Mouse (Mus musculus) myocyte (in vitro differentiated cells): Measurements from ENCODE around the gene Snip1. TPM values are rescaled to one million over a fixed set of nuclear protein-coding genes. Genes with fewer than 3 reads are reported as not detected.

Experiments used
- H3K27me3 ChIP-seq: one replicate; pipeline ENCODE4 v1.6.1; 2011; ENCODE audit not compliant: control insufficient read depth, insufficient read depth, insufficient read length
- H3K36me3 ChIP-seq: one replicate; pipeline ENCODE4 v1.6.1; 2011; ENCODE audit not compliant: control insufficient read depth, insufficient read depth
- H3K4me2 ChIP-seq: one replicate; pipeline ENCODE4 v1.6.1; 2011; ENCODE audit warnings: low read depth, control low read depth
- H3K4me3 ChIP-seq: one replicate; pipeline ENCODE4 v1.5.1; 2011; ENCODE audit warnings: mild to moderate bottlenecking, control low read depth, moderate library complexity
- H3K79me2 ChIP-seq: one replicate; pipeline ENCODE4 v1.6.1; 2011; ENCODE audit not compliant: control insufficient read depth, insufficient read depth
- H3ac ChIP-seq: one replicate; pipeline ENCODE4 v1.6.1; 2011; ENCODE audit not compliant: control insufficient read depth, insufficient read length
- CEBPB ChIP-seq: IDR thresholded peaks from 2 replicates; pipeline ENCODE4 v1.6.1; 2011; ENCODE audit warnings: mild to moderate bottlenecking, moderate library complexity; ENCODE audit not compliant: poor library complexity, insufficient read depth, severe bottlenecking
- E2F4 ChIP-seq: IDR thresholded peaks from one replicate; pipeline ENCODE4 v1.6.1; 2011; ENCODE audit warnings: mild to moderate bottlenecking, control low read depth, moderate library complexity; ENCODE audit not compliant: insufficient read depth
- MAX ChIP-seq: IDR thresholded peaks from one replicate; pipeline ENCODE4 v1.6.1; 2011; ENCODE audit warnings: low read depth, mild to moderate bottlenecking, control low read depth
- MYOD1 ChIP-seq, 3 experiments: IDR thresholded peaks; one replicate each; pipeline ENCODE4 v1.6.1; 2011; ENCODE audit warnings: control low read depth in 2 of 3, low read depth in 2 of 3, mild to moderate bottlenecking in 2 of 3, moderate library complexity in 1 of 3; ENCODE audit not compliant: insufficient read length in 2 of 3, control insufficient read depth in 1 of 3
- MYOG ChIP-seq, 3 experiments: IDR thresholded peaks; one replicate each; pipeline ENCODE4 v1.6.1; 2011; ENCODE audit warnings: control low read depth in 2 of 3, low read depth in 2 of 3, mild to moderate bottlenecking in 2 of 3; ENCODE audit not compliant: insufficient read length in 2 of 3, control insufficient read depth in 1 of 3, insufficient read depth in 1 of 3
- POLR2A ChIP-seq: IDR thresholded peaks from one replicate; pipeline ENCODE4 v1.6.1; 2011; ENCODE audit warnings: low read depth, mild to moderate bottlenecking, control low read depth, moderate library complexity; ENCODE audit not compliant: insufficient read length
- POLR2AphosphoS2 ChIP-seq: IDR thresholded peaks from one replicate; pipeline ENCODE4 v1.6.1; 2011; ENCODE audit warnings: low read depth, control low read depth; ENCODE audit not compliant: insufficient read length
- REST ChIP-seq: IDR thresholded peaks from one replicate; pipeline ENCODE4 v1.6.1; 2011; ENCODE audit warnings: mild to moderate bottlenecking, control low read depth, moderate library complexity; ENCODE audit not compliant: insufficient read depth, insufficient read length
- SRF ChIP-seq: IDR thresholded peaks from one replicate; pipeline ENCODE4 v1.6.1; 2011; ENCODE audit warnings: low read depth; ENCODE audit not compliant: control insufficient read depth, insufficient read length
- TCF12 ChIP-seq: IDR thresholded peaks from one replicate; pipeline ENCODE4 v1.6.1; 2011; ENCODE audit warnings: mild to moderate bottlenecking, control low read depth; ENCODE audit not compliant: poor library complexity, insufficient read depth, severe bottlenecking
- TCF3 ChIP-seq: IDR thresholded peaks from one replicate; pipeline ENCODE4 v1.6.1; 2011; ENCODE audit warnings: low read depth, control low read depth; ENCODE audit not compliant: insufficient read length
- USF1 ChIP-seq: IDR thresholded peaks from one replicate; pipeline ENCODE4 v1.6.1; 2011; ENCODE audit warnings: low read depth, mild to moderate bottlenecking, control low read depth, moderate library complexity
- polyA plus RNA-seq: library from polyadenylated mRNA; unstranded; fragments of >200 nt; fragmentation: generic; extraction: Trizol; gene quantifications from one replicate; pipeline ENCODE4 v1.2.1, GENCODE M21; 2012; ENCODE audit warnings: missing spikeins

The Snip1 gene
- polyA plus RNA-seq, 1 experiment = 14.3 TPM

GRCm38 (mm10) chr4:125116929-125117328 is 50.5 kb downstream of the Snip1 start:
- Histone ChIP-seq H3K36me3 (peaks cover 7% of the 10 kb centered on the region), H3K4me3 (no peak overlapping the region), H3K27me3 (no peaks in the 10 kb centered on the region), H3ac (no peak overlapping the region), H3K79me2 (peaks cover 17% of the 10 kb centered on the region), H3K4me2 (peak overlapping the region; percentile 65)
- TF ChIP-seq MYOG (IDR thresholded peaks at IDR 0.05; ENCODE audit: control insufficient read depth in 1 of 3, insufficient read depth in 1 of 3, insufficient read length in 2 of 3, low read depth in 2 of 3) = peak in 1 of 3 experiments; percentile 41
- no peak for TF ChIP-seq REST
- TF ChIP-seq TCF3 = no peak
- no peak for TF ChIP-seq TCF12
- TF ChIP-seq USF1 = no peak
- TF ChIP-seq SRF = no peak
- TF ChIP-seq MYOD1 (IDR thresholded peaks at IDR 0.05; ENCODE audit: control insufficient read depth in 1 of 3, insufficient read length in 2 of 3, low read depth in 2 of 3) = peak in 2 of 3 experiments; percentile 53 to 63
- no peak for TF ChIP-seq CEBPB
- no peak for TF ChIP-seq POLR2A
- TF ChIP-seq POLR2AphosphoS2 = peak; percentile 78
- no peak for TF ChIP-seq MAX
- TF ChIP-seq E2F4 = no peak

- H3K4me2 ChIP-seq = no peak overlapping the region
- peak; percentile 83 for TF ChIP-seq POLR2AphosphoS2
- no peak for TF ChIP-seq USF1
- peak; percentile 15 for TF ChIP-seq POLR2A
- no peak for TF ChIP-seq TCF3
Observed at GRCm38 (mm10) chr4:125117902-125118320, 51.4 kb downstream of the Snip1 start.

GRCm38 (mm10) chr4:125119070-125119469 is 52.6 kb downstream of the Snip1 start:
- TF ChIP-seq POLR2AphosphoS2 (no peak), USF1 (no peak), CEBPB (no peak), E2F4 (no peak), SRF (no peak), MYOG (IDR thresholded peaks at IDR 0.05; ENCODE audit: control insufficient read depth in 1 of 3, insufficient read depth in 1 of 3, insufficient read length in 2 of 3, low read depth in 2 of 3) (no peak), MAX (no peak), TCF12 (no peak), REST (no peak), MYOD1 (IDR thresholded peaks at IDR 0.05; ENCODE audit: control insufficient read depth in 1 of 3, insufficient read length in 2 of 3, low read depth in 2 of 3) (no peak)
- no peak overlapping the region for H3K4me3 ChIP-seq
- H3K79me2 ChIP-seq = peaks cover 23% of the 10 kb centered on the region
- H3ac ChIP-seq = no peak overlapping the region
- H3K27me3 ChIP-seq = no peaks in the 10 kb centered on the region
- peaks cover 7% of the 10 kb centered on the region for H3K36me3 ChIP-seq
- no peak overlapping the region for H3K4me2 ChIP-seq

More at GRCm38 (mm10) chr4:125117902-125118320, 51.4 kb downstream of the Snip1 start:
- peaks cover 19% of the 10 kb centered on the region for H3K79me2 ChIP-seq
- peaks cover 7% of the 10 kb centered on the region for H3K36me3 ChIP-seq
- no peak overlapping the region for H3K4me3 ChIP-seq
- no peaks in the 10 kb centered on the region for H3K27me3 ChIP-seq
- no peak overlapping the region for H3ac ChIP-seq

- TF ChIP-seq CEBPB (no peak), USF1 (no peak), MYOG (IDR thresholded peaks at IDR 0.05; ENCODE audit: control insufficient read depth in 1 of 3, insufficient read depth in 1 of 3, insufficient read length in 2 of 3, low read depth in 2 of 3) (no peak), TCF12 (no peak)
- Histone ChIP-seq H3K4me2 (no peak overlapping the region), H3K36me3 (peaks cover 7% of the 10 kb centered on the region), H3ac (no peak overlapping the region), H3K4me3 (no peak overlapping the region), H3K79me2 (peaks cover 27% of the 10 kb centered on the region), H3K27me3 (no peaks in the 10 kb centered on the region)
Observed at GRCm38 (mm10) chr4:125119721-125120120, 53.2 kb downstream of the Snip1 start.

GRCm38 (mm10) chr4:125122431-125123278 is 56.2 kb downstream of the Snip1 start:
- Histone ChIP-seq H3K27me3 (no peaks in the 10 kb centered on the region), H3ac (no peak overlapping the region), H3K4me2 (peak overlapping the region; percentile 99), H3K4me3 (peak overlapping the region; percentile 91), H3K36me3 (peaks cover 7% of the 10 kb centered on the region), H3K79me2 (peaks cover 54% of the 10 kb centered on the region)
- TF ChIP-seq REST (no peak), MYOD1 (IDR thresholded peaks at IDR 0.05; ENCODE audit: control insufficient read depth in 1 of 3, insufficient read length in 2 of 3, low read depth in 2 of 3) (no peak), POLR2A (peak; percentile 46), TCF3 (no peak), MYOG (IDR thresholded peaks at IDR 0.05; ENCODE audit: control insufficient read depth in 1 of 3, insufficient read depth in 1 of 3, insufficient read length in 2 of 3, low read depth in 2 of 3) (no peak), USF1 (no peak), MAX (no peak), TCF12 (no peak), POLR2AphosphoS2 (peak; percentile 36), SRF (no peak), CEBPB (peak; percentile 28; the same call in 1 of the 2 replicates), E2F4 (no peak)
